Mouse (Mus musculus) retina, postnatal 1 day (tissue): ENCODE data around the gene Wfdc21.

Experiments used
- DNase-seq: peaks from one replicate; pipeline ENCODE4 v3.0.0-alpha.2; 2012

Gene Wfdc21

GRCm38 (mm10) chr11:83746681-83747080 is at the start of gene Wfdc21:
Gene Wfdc21 (plus strand): TSS chr11:83746940.
- DNase-seq = no peak

- no peak for DNase-seq
These were observed 43.0 kb upstream of the Wfdc21 start, which contains the start of gene Wfdc17 for GRCm38 (mm10) chr11:83703705-83704104. Gene Wfdc17 (plus strand): TSS chr11:83703991.

- no peak for DNase-seq
These were observed 38.0 kb upstream of the Wfdc21 start, which contains the start of gene Wfdc18 for GRCm38 (mm10) chr11:83708715-83709114. Gene Wfdc18 (plus strand): TSS chr11:83709015.

DNA sequence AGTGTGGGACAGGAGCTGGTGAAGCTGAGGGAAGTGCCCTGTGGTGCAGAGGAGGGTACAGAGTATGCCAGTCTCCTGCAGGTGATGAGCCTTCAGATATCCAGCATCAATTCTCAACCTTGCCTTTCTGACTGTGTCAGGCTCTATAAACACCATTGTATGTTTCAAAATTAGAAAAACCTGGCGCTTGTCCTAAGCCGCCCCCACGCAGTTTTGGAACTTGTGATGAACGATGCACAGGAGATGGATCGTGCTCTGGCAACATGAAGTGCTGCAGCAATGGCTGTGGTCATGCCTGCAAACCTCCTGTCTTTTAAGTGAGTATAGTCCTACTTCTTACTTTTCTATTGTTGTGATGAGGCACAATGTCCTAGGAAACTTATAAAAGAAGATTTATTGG is 37.1 kb upstream of the Wfdc21 start:
- no peak for DNase-seq

DNA sequence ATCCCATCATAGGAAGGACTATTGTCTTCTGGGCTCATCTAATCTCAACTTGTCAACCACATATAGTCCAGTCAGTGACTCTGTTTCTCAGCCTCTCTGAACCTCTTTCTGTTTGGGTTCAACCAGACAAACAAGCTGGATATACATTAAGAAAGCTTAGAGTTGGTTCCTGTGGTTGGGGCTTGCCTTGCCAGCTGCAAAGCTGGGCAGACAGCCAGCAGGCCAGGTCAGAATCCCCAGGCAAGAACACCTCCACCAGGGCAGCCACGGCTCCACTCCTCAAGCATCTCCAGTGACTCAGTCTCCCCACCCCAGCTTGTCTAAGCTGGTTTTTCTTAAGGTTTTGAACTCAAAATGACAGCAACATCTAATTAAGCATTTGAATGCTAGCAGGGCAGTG is 34.1 kb upstream of the Wfdc21 start:
- no peak for DNase-seq

GRCm38 (mm10) chr11:83713925-83714324 is 32.8 kb upstream of the Wfdc21 start:
- DNase-seq = no peak

GRCm38 (mm10) chr11:83717042-83717665 is 29.6 kb upstream of the Wfdc21 start:
- DNase-seq = no peak

DNA sequence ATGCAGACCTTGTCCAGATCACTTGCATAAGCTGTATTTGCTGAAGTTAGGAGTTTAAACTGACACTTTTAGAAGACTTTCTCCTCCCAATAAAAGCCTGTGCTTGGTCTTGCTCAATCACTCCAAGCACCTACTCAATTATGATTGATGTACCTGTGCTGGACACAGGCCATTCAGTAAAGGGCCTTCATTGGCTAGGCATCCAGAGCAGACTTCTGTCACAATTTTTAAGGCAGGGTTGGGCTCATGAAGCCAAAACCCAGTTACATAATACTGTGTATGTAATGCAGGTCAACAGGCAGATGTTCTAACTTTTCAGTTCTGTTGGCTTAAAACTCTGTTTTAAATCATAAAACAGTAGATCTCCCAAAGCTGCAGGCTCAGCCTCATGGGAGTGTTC is 26.0 kb upstream of the Wfdc21 start:
- no peak for DNase-seq

DNA sequence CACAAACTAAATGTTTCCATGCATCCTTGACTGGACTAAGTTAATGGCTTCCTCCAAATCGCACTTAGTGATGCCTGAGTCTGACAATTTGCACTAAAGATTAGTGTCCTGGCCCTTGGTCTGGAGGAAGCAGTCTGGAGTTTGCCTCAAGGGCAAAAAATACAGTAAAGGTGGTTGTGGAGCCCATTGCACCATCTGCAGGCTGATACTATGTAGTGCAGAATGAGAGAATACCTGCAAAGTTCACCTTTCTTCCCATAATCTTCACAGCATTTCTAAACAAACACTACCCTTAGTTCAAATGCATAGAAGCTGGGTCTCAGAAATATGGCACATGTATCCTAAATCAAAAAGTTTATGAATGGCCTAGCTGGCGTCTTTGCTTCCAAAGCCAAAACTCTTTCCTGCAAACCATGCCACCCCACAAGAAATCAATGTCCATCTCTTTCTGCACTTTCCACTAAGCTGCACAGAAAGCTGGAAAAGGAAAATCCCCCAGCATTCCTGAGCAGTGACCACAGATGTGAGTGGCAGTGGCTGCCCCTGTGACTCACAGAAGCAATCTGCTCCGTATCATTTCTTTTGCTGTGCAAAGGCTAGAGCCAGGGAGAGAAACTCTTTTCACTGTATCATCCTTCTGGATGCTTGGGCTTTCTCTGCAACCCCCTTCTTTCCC is 17.8 kb upstream of the Wfdc21 start:
- peak; percentile 11 for DNase-seq

- no peak for DNase-seq
These were observed 15.6 kb upstream of the Wfdc21 start for GRCm38 (mm10) chr11:83731116-83731515.

DNA sequence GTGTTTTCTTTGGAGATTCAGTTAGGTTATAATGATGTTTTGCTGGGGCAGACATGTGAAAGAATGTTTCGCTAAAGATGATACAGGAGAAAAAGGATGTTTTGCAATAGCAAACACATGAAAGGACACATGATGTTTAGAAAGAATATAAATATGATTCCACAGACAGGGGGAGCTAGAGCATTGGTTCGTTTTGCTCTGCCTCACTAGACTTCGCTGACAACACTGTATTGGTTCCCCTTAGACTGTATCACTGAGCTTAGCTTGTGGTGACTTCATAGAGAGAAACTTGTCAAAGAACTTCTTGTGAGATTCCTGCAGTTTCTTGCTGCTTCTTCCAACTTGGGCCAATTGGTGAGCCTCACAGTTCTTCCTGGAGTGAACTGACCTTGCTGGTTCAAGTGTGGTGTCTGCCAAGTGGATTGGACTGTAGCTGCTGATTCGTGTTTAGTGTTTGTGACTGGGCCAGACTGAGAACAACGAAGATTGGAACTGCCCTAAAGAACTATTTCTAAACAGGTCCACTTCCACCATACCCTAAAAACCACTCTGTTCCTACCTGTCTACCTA is 13.6 kb upstream of the Wfdc21 start:
- no peak for DNase-seq

GRCm38 (mm10) chr11:83734215-83734614 is 12.5 kb upstream of the Wfdc21 start:
- no peak for DNase-seq

GRCm38 (mm10) chr11:83735881-83736280 is 10.9 kb upstream of the Wfdc21 start:
- no peak for DNase-seq

- no peak for DNase-seq
These were observed 9.6 kb upstream of the Wfdc21 start for GRCm38 (mm10) chr11:83737109-83737558.

DNA sequence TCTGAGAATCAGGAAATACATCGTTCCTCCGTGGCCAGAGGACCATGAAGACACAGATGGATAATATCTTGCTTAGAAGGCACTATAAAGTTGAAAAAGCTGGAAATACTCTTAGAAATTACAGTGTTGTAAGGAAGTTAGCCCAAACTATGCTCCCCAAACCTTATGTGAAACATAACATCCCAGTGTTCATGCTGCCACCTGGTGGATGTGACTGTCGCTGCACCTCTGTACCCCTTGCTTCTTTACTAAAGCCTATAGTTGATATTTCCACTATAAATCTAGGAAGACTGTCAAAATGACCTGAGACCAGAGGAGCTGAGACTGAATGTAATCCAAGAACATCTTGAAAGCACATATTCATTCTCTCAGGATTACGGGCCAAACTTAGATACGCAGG is 7.5 kb upstream of the Wfdc21 start:
- DNase-seq = peak; percentile 66

DNA sequence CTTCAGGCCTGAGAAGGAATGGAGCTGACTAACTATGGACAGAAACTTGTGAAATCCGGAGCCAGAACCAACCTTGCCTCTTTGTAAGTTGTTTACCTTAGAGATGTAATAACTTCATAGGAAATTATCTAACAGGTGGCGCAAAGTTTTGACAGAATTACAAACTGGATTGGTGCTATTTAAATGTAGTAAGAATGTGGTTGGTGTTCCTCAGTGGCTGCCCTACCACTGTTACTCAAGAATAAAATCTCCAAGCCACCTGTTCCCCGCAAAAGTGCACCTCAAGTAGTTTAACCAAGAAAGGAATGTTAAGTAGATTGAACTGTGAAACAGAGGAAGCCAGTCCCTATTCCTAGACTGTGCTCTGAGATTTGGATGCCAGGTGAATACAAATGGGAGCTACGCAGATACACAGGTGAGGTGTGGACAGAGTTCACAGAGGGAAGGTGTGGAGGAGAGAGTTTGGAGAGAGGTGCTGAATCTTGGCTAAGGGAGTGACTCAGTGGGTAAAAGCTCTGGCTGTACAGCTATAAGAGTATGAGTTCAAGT is 6.2 kb upstream of the Wfdc21 start:
- no peak for DNase-seq

DNA sequence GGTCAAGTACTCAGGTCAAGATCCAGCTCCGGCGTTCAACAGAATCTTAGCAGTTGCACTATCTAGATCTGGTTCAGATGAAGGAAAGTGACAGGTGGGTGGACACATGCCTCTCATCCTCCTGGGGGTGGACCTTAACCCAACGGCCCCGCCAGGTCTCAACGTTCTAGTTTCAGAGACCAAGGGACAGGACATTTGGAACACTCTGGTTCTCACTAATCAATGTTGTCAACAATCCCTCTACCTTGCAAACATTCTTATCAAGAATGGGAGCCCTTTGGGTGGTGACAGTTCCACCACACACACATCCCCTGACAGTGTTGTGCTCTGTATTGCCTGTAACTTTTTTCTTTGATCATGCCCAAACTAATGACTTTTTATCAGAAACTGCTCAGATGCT is 4.9 kb upstream of the Wfdc21 start:
- no peak for DNase-seq

GRCm38 (mm10) chr11:83742731-83743355 is 3.9 kb upstream of the Wfdc21 start:
- DNase-seq = no peak

- DNase-seq = no peak
These were observed 3.2 kb upstream of the Wfdc21 start for GRCm38 (mm10) chr11:83743525-83743924.

DNA sequence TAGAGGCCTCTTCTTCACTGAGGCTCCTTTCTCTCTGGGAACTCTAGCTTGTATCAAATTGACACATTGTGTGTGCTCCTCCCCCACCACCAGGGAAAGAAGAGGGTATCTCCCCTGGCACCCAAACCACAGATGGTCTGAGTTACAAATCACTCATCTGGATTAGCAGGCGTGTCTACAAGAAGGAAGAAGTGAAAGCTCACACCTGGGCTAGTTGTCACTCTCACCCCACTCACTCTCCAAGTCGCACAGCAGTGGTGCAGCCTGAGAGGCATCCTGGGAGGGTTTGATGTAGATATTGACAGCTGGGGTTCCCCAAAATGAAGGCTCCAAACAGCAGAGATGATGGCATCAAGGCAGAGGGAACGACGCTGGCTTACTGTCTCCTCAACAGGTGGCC is 588 bp upstream of the Wfdc21 start:
- no peak for DNase-seq

DNA sequence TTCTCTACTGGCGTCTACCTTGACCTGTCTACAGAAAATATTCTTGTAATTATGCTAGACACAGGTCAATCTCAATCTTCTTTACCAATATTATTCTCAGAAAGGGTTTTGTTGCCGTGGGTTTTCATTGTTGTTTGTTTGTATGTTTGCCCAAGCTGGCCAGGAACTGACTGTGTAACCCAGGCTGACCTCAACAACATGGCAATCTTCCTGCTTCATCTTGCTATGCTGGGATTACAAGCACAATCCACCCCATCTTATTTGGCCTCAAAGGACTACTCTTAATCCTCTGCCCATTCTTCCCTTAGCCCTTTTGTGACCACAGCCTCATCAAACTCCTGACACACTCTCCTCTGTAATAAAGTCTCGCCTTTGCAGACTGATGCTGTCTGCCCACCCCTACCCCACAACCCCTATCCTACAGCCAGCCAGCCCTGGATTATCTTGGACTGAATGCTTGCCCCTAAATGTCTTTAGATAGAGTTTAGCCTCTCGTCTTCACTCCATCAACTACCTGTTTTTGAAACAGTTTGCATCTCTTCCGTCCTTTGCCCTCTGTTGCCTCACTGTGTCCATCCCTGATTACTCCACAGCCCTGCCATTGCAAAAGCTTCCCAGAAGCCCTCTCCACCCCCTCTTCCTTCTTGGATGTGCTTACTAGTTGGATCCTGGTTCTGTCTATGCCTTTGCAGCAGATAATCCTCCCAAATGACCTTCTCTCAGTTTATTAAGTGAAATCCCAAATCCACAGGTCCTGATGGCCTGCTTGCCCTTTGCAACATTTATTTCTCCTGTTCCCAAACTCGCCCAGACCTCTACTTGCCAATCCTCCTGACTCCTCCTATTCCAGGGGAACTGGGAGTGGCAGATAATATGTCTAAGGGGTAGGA is 881 bp downstream of the Wfdc21 start:
- DNase-seq = no peak

- peak; percentile 97 for DNase-seq
These were observed 6.9 kb downstream of the Wfdc21 start, which contains the start of gene Heatr6 for GRCm38 (mm10) chr11:83753581-83754181. Gene Heatr6 (plus strand): TSS chr11:83753696.
